Mouse (Mus musculus): Measurements from ENCODE around the gene Gm5622.
A peak's percentile ranks its signal among the peaks of the same experiment; 100 is the strongest.
"Not testable (repeated sequence)": the region's sequence is repeated elsewhere in the genome, so short reads cannot be mapped to it uniquely, and the experiment has no call there.

The Gm5622 gene

DNA sequence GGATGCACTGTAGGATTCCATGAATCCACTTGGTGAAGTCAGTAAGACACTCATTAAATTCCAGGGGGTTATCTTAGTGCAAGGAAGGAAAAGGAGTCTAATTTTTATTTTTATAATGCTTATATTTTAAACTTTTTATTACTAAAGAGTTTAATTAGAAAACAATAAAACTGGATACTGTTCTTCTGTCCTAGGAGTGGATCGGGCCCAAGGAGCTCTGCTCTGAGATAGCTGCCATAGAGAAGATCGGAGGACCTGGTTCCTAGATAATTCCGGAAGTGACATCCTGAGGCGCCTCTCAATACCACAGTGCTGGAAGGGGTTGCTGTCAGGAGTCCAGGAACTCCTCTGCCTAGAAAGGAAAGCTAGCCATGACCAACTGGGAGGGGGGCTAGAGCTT, at the start of gene Gm5622:
TSS of gene Gm5622 (plus strand) at position 301 of the 400 bp plus-strand sequence.
- no peak for DNase-seq

DNA sequence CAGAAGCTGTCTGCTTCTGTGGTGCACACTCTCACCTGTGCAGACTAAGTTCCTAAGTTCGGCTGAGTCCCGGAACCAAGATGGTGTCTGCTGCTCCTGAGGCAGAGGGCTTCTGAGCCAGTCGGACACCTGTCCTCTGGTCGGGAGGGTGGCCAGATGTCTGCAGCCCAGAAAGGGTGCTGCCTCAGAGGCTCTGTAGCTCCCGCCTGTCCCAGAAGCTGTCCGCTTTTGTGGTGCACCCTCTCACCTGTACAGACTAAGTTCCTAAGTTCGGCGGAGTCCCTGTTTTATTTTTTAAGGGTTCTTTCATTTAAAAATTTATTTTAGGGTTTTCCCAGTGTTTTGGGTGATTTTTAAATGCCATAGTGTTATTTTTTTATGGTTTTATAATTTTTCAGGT, 45.2 kb upstream of the Gm5622 start:
- DNase-seq, result no peak

GRCm38 (mm10) chr14:51573963-51574362, 21.4 kb downstream of the Gm5622 start, which contains the start of gene Gm17175:
Gene Gm17175 (minus strand): TSS chr14:51574063.
- DNase-seq, result not testable (repeated sequence)

DNA sequence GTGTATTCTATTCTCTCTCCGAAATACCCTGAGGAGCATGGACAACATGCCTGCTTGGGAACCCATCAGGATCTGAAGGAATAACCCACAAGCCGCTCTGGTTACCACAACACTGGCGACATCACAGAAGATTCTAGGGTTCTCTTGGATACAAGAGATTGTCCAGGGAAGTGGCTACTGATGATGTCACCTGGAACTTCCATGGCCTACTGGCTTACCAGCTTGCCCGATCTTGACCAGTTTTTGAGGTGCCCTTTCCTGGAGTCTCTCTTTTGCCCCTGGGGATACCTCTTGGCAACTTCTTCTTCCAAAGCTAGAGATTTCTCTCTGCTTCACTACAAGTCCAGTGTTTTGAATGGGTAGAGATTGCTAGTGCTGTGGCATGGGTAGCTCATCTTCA, 39.4 kb downstream of the Gm5622 start, which contains the start of gene Gm17174:
TSS of gene Gm17174 (minus strand) at position 101 of the 400 bp plus-strand sequence.
- not testable (repeated sequence) for DNase-seq

DNA sequence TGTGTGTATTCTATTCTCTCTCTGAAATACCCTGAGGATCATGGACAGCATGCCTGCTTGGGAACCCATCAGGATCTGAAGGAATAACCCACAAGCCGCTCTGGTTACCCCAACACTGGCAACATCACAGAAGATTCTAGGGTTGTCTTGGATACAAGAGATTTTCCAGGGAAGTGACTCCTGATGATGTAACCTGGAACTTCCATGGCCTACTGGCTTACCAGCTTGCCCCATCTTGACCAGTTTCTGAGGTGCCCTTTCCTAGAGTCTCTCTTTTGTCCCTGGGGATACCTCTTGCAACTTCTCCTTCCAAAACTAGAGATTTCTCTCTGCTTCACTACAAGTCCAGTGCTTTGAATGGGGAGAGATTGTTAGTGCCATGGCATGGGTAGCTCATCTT, 58.6 kb downstream of the Gm5622 start, which contains the start of gene Gm17078:
TSS of gene Gm17078 (minus strand) at position 101 of the 400 bp plus-strand sequence.
- DNase-seq, result no peak

DNA sequence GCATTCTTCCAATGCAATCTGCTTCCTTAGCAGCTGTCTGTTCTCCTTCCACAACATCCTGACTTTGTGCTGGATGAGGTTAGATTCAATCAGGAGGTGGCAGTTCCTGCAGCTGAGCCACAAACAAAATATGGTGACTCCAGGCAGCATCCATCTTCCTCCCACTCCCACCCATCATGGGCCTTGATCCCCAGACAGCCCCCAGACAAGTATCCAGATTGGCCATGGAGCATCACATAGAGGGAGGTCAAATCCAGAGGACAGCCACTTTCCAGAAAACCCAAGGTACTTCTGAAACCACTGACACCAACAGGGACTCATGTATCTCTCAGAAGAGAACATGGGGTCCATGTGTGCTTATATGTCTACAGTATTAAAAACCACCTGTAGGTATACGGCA, 79.8 kb downstream of the Gm5622 start:
- DNase-seq, result peak in 1 of 2 experiments; percentile 6

DNA sequence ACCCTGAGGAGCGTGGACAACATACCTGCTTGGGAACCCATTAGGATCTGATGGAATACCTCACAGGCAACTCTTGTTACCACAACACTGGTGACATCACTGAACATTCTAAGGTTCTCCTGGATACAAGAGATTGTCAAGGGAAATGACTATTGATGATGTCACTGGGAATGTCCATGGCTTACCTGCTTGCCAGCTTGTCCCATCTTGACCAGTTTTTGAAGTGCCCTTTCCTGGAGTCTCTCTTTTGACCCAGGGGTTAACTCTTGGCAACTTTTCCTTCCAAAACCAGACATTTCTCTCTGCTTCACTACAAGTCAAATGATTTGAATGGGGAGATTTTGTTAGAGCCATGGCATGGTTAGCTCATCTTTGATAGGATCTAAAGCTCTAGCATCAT, 83.0 kb downstream of the Gm5622 start, which contains the start of gene Gm4181:
TSS of gene Gm4181 (minus strand) at position 101 of the 400 bp plus-strand sequence.
- not testable (repeated sequence) for DNase-seq

GRCm38 (mm10) chr14:51677269-51677668, 124.7 kb downstream of the Gm5622 start:
- DNase-seq, result no peak

DNA sequence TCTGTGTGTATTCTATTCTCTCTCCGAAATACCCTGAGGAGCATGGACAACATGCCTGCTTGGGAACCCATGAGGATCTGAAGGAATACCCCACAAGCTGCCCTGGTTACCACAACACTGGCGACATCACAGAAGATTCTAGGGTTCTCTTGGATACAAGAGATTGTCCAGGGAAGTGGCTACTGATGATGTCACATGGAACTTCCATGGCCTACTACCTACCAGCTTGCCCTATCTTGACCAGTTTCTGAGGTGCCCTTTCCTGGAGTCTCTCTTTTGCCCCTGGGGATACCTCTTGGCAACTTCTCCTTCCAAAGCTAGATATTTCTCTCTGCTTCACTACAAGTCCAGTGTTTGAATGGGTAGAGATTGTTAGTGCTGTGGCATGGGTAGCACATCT, 142.8 kb downstream of the Gm5622 start, which contains the start of gene Gm17079:
TSS of gene Gm17079 (minus strand) at position 101 of the 400 bp plus-strand sequence.
- DNase-seq, result not testable (repeated sequence)
